Mouse (Mus musculus) fat pad, adult 2 months (tissue): ENCODE measurements around the gene Tstd2.

Experiments
- DNase-seq: peaks from one replicate; pipeline ENCODE4 v3.0.0-alpha.2; 2011; ENCODE audit warnings: low read depth, low spot score; ENCODE audit errors: extremely low read depth

Gene Tstd2

GRCm38 (mm10) chr4:46085223-46085811, 53.2 kb downstream of the Tstd2 start:
- DNase-seq: no peak

GRCm38 (mm10) chr4:46084416-46085172, 53.9 kb downstream of the Tstd2 start:
- no peak for DNase-seq

DNA sequence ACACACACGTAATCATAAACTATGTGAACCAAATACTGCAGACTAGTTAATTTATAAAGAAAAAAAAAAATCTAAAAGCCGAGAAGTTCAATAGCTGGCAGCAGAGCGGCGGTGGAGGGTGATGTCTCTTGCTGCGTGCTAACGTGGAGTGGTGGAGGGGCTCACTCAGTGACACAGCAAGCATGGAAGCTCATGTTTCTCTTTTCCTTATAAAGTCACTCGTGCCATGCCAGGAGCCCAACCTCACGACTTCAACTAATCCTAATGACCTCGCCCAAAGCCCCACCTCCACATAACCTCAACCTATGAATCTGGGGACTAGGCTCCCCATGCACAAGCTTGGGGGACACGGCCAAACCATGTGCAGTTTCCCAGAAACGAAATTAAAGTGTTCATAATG, 55.9 kb downstream of the Tstd2 start:
- DNase-seq: no peak

DNA sequence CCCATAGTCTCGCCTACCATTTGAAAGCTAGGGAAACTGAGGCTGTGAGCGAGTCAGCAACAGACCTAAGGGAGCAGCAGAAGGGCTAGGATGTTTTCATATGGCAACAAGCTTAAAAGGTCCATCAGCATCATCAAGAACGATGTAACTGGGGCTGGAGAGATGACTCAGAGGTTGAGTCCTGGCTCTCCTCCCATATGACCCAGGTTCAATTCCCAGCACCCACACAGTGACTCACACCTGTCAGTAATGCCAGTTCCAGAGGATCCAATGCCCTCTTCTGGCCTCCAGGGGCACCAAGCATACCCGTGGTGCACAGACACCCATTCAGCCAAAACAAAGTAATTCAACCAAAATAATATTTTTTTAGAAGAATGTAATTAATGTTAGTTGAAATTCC, 58.2 kb downstream of the Tstd2 start:
- no peak for DNase-seq

DNA sequence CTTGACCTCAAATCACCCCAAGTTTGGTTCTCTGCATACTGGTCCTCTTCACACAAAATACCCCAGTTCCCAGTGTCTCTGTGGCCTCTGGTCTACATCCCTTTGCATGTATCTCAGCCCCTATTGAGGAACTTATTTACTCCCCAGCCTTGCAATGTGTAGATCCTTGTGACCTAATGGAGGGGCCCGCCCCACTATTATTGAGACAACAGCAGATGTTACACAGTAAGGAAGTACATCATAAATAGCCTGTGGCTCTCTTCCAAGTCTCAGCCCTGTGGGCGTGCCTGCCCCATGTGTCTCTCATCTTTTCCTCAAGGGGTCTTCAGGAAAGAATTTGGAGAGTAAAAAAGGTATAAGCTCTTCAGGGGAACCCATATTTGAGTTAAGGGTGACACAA, 61.6 kb downstream of the Tstd2 start:
- DNase-seq: no peak

DNA sequence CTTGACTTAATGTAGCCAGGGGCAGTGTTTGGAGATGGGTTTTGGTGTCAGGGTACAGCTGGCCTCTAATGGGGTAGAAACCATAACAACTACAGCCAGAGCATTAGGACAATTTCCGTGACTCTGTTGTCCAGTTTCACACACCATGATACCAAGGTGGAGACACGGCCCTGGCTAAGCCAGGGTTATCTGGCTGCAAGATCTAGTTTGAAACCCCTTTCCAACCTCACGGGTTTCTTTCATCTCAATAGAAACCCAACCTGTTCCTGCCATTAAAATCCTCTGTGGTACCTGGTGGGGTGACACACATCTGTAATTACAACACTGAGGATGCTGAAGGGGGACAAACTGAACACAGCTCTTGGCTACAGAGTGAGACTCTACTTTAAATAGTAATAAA, 62.8 kb downstream of the Tstd2 start:
- no peak for DNase-seq

GRCm38 (mm10) chr4:46073736-46074135, 64.8 kb downstream of the Tstd2 start:
- no peak for DNase-seq

DNA sequence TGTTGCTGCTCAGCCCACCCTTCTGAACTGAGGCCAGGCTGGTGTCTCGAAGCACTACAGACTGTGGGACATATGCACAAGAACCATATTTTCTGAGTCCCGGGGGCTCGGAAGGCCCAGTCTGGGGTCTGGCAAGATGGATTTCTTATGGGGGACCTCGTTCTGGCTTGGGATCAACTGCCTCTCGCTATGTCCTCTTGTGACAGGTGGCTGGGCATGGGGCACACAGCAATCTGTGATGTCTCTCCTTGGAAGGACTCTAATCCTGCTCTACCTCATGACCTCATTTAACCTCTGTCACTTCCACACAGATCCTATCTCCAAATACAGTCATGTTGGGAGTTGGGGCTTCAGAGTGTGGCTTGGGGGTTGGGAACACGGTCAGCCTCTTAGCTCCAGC, 65.9 kb downstream of the Tstd2 start:
- no peak for DNase-seq

DNA sequence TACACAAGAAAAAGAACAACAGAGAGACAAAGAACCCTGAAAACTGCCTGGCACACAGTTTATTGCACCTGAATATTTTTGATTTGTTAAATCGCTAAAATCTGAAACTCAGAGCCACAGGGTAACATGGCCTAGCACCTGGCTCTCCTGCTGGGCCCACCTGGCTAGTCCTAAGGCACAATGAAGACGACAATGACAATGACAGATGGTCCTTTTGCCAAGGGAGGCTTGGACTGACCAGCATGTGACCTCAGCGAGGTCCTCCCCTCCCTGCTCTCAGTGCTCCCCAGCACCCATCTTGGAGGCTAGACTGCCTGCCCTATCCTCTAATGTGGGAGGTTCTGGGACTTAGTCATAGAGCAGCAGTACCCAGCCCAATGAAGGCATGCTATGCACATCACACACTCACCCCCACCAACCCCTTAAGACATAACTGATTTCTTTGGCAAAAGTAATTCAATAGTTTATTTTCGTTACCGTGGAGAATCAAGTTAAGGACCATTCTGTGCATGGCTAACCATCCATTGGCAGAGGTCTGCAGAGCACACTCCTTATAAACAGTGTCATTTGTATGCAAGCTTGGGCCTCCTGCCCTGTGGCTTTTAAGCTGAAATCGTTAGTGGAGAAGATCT, 68.5 kb downstream of the Tstd2 start:
- no peak for DNase-seq

GRCm38 (mm10) chr4:46068573-46068972, 69.9 kb downstream of the Tstd2 start:
- DNase-seq: no peak

DNA sequence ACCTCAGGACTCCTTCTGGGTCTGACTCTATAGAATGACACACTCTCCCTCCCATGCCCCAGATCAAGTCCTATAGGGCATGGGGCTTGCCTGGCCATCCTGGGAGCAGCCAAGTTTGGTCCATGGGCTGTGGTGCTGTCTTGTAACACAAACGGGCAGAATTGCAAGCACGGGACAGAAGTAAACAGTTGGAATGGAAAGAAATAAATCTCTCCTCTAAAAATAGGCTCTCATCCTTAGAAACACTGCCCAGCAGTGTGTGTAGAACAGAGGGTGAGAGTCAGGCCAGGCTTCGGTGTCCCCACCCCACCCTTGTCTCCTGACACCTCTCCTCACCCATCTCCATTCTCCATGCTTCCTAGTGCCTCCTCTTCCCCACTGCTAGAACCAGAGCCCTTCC, 70.4 kb downstream of the Tstd2 start:
- DNase-seq: no peak

GRCm38 (mm10) chr4:46065695-46066340, 72.7 kb downstream of the Tstd2 start:
- DNase-seq: no peak

- DNase-seq: no peak
Measured at GRCm38 (mm10) chr4:46064961-46065360, 73.5 kb downstream of the Tstd2 start.
